Mouse (Mus musculus) kidney, adult 2 months (tissue): ENCODE data around the gene Lrrc38.
"Not testable (repeated sequence)": the region's sequence is repeated elsewhere in the genome, so short reads cannot be mapped to it uniquely, and the experiment has no call there.

Experiments
- CTCF ChIP-seq: fragments of 200-500 bp; conservative IDR thresholded peaks from 2 replicates; pipeline ENCODE4 v1.5.1; 2011; ENCODE audit warnings: low read depth, mild to moderate bottlenecking, control low read depth, low read length, moderate library complexity, mixed read lengths; ENCODE audit not compliant: insufficient read depth, insufficient read length
- POLR2A ChIP-seq: fragments of 200-500 bp; IDR thresholded peaks from one replicate; pipeline ENCODE4 v1.6.1; 2011; ENCODE audit warnings: low read depth, low read length, control low read depth

- not testable (repeated sequence) for TF ChIP-seq CTCF, POLR2A
Measured at GRCm38 (mm10) chr4:143345491-143345890, 4.1 kb upstream of the Lrrc38 start.
